Mouse (Mus musculus) forebrain, embryonic 14.5 days (tissue): ENCODE results near the gene Prss48. TPM values are rescaled to one million over a fixed set of nuclear protein-coding genes. Genes with fewer than 3 reads are reported as not detected.
A peak's percentile ranks its signal among the peaks of the same experiment; 100 is the strongest.

ENCODE experiments used
- ATAC-seq: fragments of 200-750 bp; cut with Nextera tagmentation; 2 replicates; pipeline ENCODE4 v1.8.0; 2017; ENCODE audit warnings: mild to moderate bottlenecking, moderate library complexity
- DNase-seq: peaks from one replicate; pipeline ENCODE4 v3.0.0-alpha.2; 2015; ENCODE audit warnings: low spot score
- H3K27ac ChIP-seq: fragments of 300-500 bp; sonication (generic); 2 replicates; pipeline ENCODE4 v1.5.1; 2014; ENCODE audit warnings: low read depth, mild to moderate bottlenecking, control low read depth, low read length, moderate library complexity
- H3K27me3 ChIP-seq: fragments of 300-500 bp; sonication (generic); replicated peaks from 2 replicates; pipeline ENCODE4 v1.6.1; 2014; ENCODE audit warnings: low read length, control low read depth, mixed read lengths; ENCODE audit not compliant: control insufficient read depth, insufficient read depth
- H3K36me3 ChIP-seq: fragments of 300-500 bp; sonication (generic); 2 replicates; pipeline ENCODE4 v1.6.1; 2014; ENCODE audit warnings: low read length, control low read depth; ENCODE audit not compliant: control insufficient read depth, insufficient read depth
- H3K4me1 ChIP-seq: fragments of 300-500 bp; sonication (generic); 2 replicates; pipeline ENCODE4 v1.6.1; 2014; ENCODE audit warnings: antibody characterized with exemption, low read length, control low read depth; ENCODE audit not compliant: control insufficient read depth, insufficient read depth
- H3K4me2 ChIP-seq: fragments of 300-500 bp; sonication (generic); 2 replicates; pipeline ENCODE4 v1.6.1; 2014; ENCODE audit warnings: mild to moderate bottlenecking, control low read depth, low read length
- H3K4me3 ChIP-seq: fragments of 300-500 bp; sonication (generic); 2 replicates; pipeline ENCODE4 v1.5.1; 2014; ENCODE audit warnings: low read depth, low read length, control low read depth
- H3K9ac ChIP-seq: fragments of 300-500 bp; sonication (generic); 2 replicates; pipeline ENCODE4 v1.6.1; 2014; ENCODE audit warnings: mild to moderate bottlenecking, low read length, control low read depth, moderate library complexity
- H3K9me3 ChIP-seq: fragments of 300-500 bp; sonication (generic); replicated peaks from 2 replicates; pipeline ENCODE4 v1.6.1; 2016; ENCODE audit warnings: low read length, control low read depth, mixed read lengths; ENCODE audit not compliant: control insufficient read depth
- WGBS: fragments of 180-500 bp; shearing (Covaris S2); extraction: QIAGEN DNeasy Blood & Tissue Kit; methylation state at CpG from one replicate; pipeline ENCODE4 v1.1.7; 2014; 5-methylcytosine and 5-hydroxymethylcytosine counted together
- polyA plus RNA-seq: library from polyadenylated mRNA; unstranded; fragments of >200 nt; fragmentation: Nextera tagmentation; extraction: Ambion mirVana; gene quantifications from 2 replicates; pipeline ENCODE4 v1.2.1, GENCODE M21; 2014

The Prss48 gene
- polyA plus RNA-seq, 1 experiment from 2014 or later: not detected

DNA sequence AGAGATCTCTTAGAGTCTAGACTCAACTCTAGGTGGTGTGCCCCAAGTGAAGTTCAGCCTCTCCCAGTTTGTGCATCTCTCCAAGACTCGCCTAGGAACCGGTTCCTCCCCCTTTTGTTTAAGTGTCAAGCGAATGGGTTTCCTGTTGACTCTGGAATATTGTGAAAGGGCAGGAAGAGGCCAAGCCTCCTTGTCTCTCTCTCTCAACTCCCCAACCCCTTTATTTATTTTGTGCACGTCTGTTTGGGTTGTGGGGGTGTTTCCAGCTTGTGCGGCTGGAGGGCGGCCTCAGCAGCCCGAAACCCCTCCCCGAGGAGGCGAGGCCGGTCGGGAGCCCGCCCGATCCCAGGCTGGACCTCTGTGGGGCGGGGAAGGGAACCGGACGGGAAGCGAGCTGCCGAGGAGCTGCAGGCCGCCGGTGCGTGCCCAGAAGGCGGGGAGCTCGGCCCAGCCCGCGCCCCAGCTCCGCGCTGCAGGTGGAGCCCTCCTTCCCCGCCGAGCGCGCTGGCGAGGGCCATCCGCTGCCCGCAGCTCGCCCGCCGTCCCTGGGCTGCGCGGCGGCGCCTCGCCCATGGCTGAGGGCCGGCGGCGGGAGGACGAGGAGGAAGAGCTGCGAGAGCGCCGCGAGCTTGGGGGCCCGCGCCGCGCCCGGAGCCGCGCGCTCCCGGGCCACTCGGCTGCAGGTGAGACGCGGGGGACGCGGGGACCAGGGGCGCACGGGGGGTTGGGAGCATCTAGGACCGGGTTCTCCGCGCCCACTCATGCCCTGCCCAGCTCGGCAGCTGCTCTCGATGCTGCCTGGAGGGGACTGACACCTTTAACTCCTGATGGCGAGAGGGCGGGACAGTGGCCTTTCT, 31.3 kb downstream of the Prss48 start, which contains the start of gene Sh3d19:
Gene Sh3d19 (plus strand): TSS at position 368 of the 857 bp plus-strand sequence.
- Histone ChIP-seq H3K27ac (peak within 1 kb of the TSS; percentile 55; the same call in 1 of the 2 replicates), H3K4me1 (peaks cover 5% of the 10 kb centered on the region; the same call in 1 of the 2 replicates), H3K9me3 (no peaks in the 10 kb centered on the region), H3K27me3 (no peaks in the 10 kb centered on the region), H3K36me3 (no peaks in the 10 kb centered on the region), H3K9ac (peak within 1 kb of the TSS; percentile 86), H3K4me2 (peak within 1 kb of the TSS; percentile 81), H3K4me3 (peak within 1 kb of the TSS; percentile 70)
- ATAC-seq (peak; percentile 87), DNase-seq (peak; percentile 71)
- under 1% methylated on average over 57 of the region's 73 CpGs for whole genome bisulfite sequencing

DNA sequence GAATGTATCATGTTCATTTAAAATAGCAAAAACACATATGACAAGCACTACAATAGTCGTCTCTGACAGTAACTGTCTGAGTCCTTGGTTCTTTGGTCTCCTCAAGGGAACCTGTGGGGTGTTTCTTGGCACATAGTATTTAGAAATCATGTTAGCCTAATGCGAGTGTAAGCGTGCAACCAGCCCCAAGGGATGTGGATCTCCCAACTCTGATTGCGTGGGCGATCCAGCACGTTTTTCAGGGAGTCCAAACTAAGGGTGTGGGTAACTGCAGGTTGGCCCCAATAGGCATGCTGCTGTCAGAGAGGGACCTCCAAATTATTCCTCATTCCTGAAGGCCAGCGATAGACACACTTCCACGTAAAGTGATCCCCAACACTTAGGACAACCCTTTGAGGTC, 33.3 kb downstream of the Prss48 start:
- WGBS: 86% methylated on average over 8 of the region's 8 CpGs
- ATAC-seq: no peak
- Histone ChIP-seq H3K9ac (no peak overlapping the region), H3K4me1 (peaks cover 5% of the 10 kb centered on the region; the same call in 1 of the 2 replicates), H3K27me3 (no peaks in the 10 kb centered on the region), H3K36me3 (no peaks in the 10 kb centered on the region), H3K4me2 (no peak overlapping the region), H3K9me3 (0 out of 2 replicates have a peak, but pooled peaks cover 2% of the 10 kb centered on the region), H3K27ac (no peak overlapping the region), H3K4me3 (no peak overlapping the region)
- DNase-seq: no peak

DNA sequence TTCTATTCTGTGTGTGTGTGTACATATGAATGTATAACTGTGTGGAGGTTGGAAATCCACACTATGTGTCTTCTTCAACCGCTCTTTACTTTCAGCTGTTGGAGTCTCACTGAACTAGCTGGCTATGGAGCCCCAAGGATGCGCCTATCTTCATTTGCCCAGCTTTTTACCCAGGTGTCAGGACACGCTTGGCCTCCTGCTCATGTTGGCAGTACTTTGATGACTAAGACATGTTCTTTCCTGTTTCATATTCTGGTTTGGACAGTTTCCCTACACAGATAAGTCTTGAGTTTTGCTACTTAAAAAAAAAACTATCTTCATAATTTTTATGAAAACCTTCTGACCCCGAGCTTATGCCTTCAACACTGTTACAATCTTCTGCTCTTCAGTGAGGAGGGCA, 36.8 kb downstream of the Prss48 start:
- H3K9ac ChIP-seq: no peak overlapping the region
- no peaks in the 10 kb centered on the region for H3K4me1 ChIP-seq
- no peak overlapping the region for H3K4me3 ChIP-seq
- no peak overlapping the region for H3K27ac ChIP-seq
- no peaks in the 10 kb centered on the region for H3K36me3 ChIP-seq
- peaks cover 13% of the 10 kb centered on the region; the same call in 1 of the 2 replicates for H3K9me3 ChIP-seq
- DNase-seq: no peak
- no peaks in the 10 kb centered on the region for H3K27me3 ChIP-seq
- no peak overlapping the region for H3K4me2 ChIP-seq
- ATAC-seq: no peak
- 96% methylated on average over 4 of the region's 4 CpGs for WGBS

DNA sequence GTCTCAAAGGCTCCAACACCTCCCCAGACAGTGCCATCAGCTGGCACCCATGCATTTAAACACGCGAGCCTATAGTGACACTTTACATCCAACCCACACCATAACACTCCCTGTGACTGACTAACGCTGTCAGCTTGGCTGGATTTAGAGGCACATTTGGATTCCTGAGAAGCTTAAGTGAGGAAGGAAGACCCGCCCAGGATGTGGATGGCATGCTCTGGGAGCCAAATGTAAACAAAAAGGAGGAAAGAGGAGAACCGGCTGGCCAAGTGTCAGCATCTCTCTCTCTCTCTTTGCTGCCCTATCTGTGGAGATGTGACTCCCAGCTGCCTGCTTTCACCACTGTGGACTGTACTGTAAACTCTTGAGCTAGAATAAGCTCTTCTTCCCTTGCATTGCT, 41.2 kb downstream of the Prss48 start:
- DNase-seq: no peak

DNA sequence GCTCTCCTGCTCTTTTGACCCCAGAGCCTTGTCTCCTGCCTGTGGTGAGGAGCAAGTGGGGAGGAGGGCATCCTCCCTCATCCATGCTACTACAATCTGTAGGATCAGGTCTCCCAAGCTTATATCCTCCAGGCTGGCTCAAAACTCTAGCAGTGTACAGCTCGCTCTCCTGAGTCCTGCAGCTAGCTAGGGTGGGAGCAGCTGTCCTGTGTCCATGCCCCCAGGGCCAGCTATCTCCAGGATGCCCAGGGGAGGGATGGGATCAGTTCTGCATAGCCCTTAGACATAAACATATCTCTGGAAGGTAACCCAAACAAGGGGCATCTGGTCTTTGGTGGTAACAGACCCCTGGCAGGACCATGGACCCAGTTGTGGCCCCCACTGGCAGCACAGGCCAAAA, 42.6 kb downstream of the Prss48 start:
- Histone ChIP-seq H3K9me3 (peaks cover 13% of the 10 kb centered on the region; the same call in 1 of the 2 replicates), H3K4me2 (no peak overlapping the region), H3K4me1 (no peaks in the 10 kb centered on the region), H3K27me3 (no peaks in the 10 kb centered on the region), H3K36me3 (no peaks in the 10 kb centered on the region), H3K27ac (no peak overlapping the region), H3K9ac (no peak overlapping the region), H3K4me3 (no peak overlapping the region)
- 81% methylated on average over 1 of the region's 1 CpGs for WGBS
- DNase-seq (no peak), ATAC-seq (no peak)

More for the DNA sequence above, 41.2 kb downstream of the Prss48 start:
- no peak overlapping the region for H3K4me3 ChIP-seq
- H3K9me3 ChIP-seq: peaks cover 13% of the 10 kb centered on the region; the same call in 1 of the 2 replicates
- no peaks in the 10 kb centered on the region for H3K27me3 ChIP-seq
- no peak for ATAC-seq
- H3K27ac ChIP-seq: no peak overlapping the region
- no peaks in the 10 kb centered on the region for H3K36me3 ChIP-seq
- H3K9ac ChIP-seq: no peak overlapping the region
- no peak overlapping the region for H3K4me2 ChIP-seq
- H3K4me1 ChIP-seq: no peaks in the 10 kb centered on the region
- 41% methylated on average over 5 of the region's 5 CpGs for WGBS

DNA sequence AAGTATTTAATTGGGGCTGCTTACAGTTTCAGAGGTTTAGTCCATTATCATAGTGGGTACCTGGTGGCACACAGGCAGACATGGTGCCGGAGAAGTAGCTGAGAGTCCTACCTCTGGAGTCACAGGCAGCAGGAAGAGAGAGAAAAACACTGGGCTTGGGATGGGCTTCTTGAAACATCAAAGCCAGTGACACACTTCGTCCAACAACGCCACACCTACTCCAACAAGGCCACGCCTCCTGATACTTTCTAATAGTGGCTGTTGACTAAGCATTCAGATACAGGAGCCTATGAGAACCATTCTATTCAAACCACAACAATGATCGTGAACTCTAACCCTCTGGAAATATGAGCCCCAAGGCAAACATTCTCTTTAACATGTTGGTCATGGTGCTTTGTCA, 46.6 kb downstream of the Prss48 start:
- Histone ChIP-seq H3K4me1 (no peaks in the 10 kb centered on the region), H3K9me3 (no peaks in the 10 kb centered on the region), H3K4me3 (no peak overlapping the region), H3K36me3 (no peaks in the 10 kb centered on the region), H3K27me3 (no peaks in the 10 kb centered on the region), H3K27ac (no peak overlapping the region), H3K4me2 (no peak overlapping the region), H3K9ac (no peak overlapping the region)
- 86% methylated on average over 5 of the region's 5 CpGs for WGBS
- DNase-seq (no peak), ATAC-seq (no peak)

DNA sequence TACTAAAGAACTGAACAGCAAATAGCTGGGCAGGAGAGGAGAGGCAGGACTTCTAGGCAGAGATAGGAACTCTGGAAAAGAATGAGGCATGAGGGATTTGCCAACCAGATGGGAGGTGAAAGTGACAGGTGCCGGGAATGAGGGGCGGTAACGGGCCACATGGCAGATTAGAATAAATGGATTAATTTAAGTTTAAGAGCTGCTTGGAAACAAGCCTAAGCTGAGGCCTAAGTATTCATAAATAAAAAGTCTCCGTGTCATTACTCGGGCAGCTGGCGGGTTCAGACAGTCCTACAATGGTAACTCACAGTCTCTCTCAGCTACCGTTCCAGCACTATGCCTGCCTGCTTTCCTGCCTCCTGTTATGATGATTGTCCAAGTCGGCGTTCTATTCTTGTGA, 47.0 kb downstream of the Prss48 start:
- peak; percentile 50; the same call in 1 of the 2 replicates for ATAC-seq
- Histone ChIP-seq H3K27me3 (no peaks in the 10 kb centered on the region), H3K36me3 (no peaks in the 10 kb centered on the region), H3K9me3 (no peaks in the 10 kb centered on the region), H3K4me2 (no peak overlapping the region), H3K27ac (no peak overlapping the region), H3K4me3 (no peak overlapping the region), H3K4me1 (no peaks in the 10 kb centered on the region), H3K9ac (no peak overlapping the region)
- 57% methylated on average over 9 of the region's 9 CpGs for WGBS
- DNase-seq: peak; percentile 33

DNA sequence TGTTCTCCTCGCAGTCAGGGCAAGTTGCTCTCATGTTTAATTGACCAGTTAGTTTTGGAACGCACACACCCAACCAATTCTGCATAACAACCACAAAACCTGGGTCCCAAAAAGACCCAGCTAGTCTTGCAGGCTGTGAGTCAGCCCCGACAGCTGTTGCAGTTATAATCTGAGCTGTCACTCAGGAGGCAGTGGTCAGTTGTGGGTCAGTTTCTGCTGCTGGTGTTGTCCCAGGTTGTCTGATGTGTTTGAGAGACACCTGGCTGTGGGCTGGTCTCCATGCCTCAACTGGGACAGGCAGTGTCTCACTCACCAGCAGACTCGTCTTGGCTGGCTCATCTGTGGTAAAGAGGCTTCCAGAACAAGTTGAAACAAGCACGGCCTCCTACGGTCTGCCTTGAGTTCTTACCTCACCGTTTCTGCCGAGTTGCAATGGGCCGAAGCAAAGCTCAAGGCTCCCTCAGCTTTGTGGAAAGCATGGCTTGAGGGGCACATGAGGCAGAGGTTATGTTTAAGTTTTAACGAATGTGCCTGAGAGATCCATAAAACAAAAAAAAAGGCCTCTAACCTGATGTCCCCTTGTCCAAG, 49.5 kb downstream of the Prss48 start:
- Histone ChIP-seq H3K9me3 (no peaks in the 10 kb centered on the region), H3K36me3 (no peaks in the 10 kb centered on the region), H3K27me3 (no peaks in the 10 kb centered on the region), H3K4me2 (no peak overlapping the region), H3K9ac (no peak overlapping the region), H3K4me1 (no peaks in the 10 kb centered on the region), H3K4me3 (no peak overlapping the region), H3K27ac (no peak overlapping the region)
- DNase-seq (no peak), ATAC-seq (no peak)
- 91% methylated on average over 10 of the region's 10 CpGs for WGBS

DNA sequence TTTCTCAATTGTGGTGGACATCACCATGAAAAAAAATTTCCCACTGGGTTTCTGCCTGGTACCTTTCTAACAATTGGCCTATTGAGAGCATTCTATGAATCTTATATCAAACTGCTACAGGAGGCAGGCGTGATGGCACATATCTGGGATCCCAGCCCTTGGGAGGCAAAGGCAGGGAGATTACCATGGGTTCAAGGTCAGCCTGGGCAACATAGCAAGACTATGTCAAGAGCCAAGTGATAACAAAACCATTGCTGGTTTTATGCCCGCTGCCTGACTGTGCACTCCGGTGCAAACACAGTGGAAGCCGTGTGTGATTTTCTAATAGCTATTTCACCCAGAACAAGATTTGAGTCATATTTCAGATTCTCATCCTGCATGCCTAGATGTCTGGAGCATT, 51.4 kb downstream of the Prss48 start:
- ATAC-seq (no peak), DNase-seq (no peak)
- Histone ChIP-seq H3K27ac (no peak overlapping the region), H3K4me3 (no peak overlapping the region), H3K27me3 (no peaks in the 10 kb centered on the region), H3K4me1 (no peaks in the 10 kb centered on the region), H3K4me2 (no peak overlapping the region), H3K9ac (no peak overlapping the region), H3K9me3 (no peaks in the 10 kb centered on the region), H3K36me3 (no peaks in the 10 kb centered on the region)
- 92% methylated on average over 4 of the region's 4 CpGs for WGBS
